Mouse (Mus musculus): ENCODE results near the gene Dcst1. TPM values are rescaled to one million over a fixed set of nuclear protein-coding genes. Genes with fewer than 3 reads are reported as not detected.

Dcst1 gene
- polyA plus RNA-seq, 1 experiment, result not detected

GRCm38 (mm10) chr3:89300514-89300913 lies 64.5 kb downstream of the Dcst1 start:
- Histone ChIP-seq H3K4me1 (ENCODE audit: control insufficient read depth) (no peaks in the 10 kb centered on the region), H3K36me3 (ENCODE audit: control insufficient read depth) (no peaks in the 10 kb centered on the region), H3K4me3 (replicated peaks) (no peak overlapping the region), H3K27me3 (ENCODE audit: control insufficient read depth) (peaks cover 29% of the 10 kb centered on the region), H3K9me3 (ENCODE audit: control insufficient read depth, low read length) (no peaks in the 10 kb centered on the region)
- TF ChIP-seq TAL1 (IDR thresholded peaks at IDR 0.05; ENCODE audit: low read length) (no peak), GATA1 (IDR thresholded peaks at IDR 0.05; ENCODE audit: low read length) (no peak)

Other genes with a start within 250 kb of the Dcst1 start
- 50.9 and 55.5 TPM in 2 replicates for gene Pklr, start 229.1 kb downstream of the Dcst1 start, polyA plus RNA-seq (2012)
- gene Hcn3, start 205.1 kb downstream of the Dcst1 start, polyA plus RNA-seq (2012), result 0.02 TPM in 2 replicates
- 2.4 and 3.0 TPM in 2 replicates for gene Clk2, start 200.5 kb downstream of the Dcst1 start, polyA plus RNA-seq (2012)
- gene Scamp3, start 187.8 kb downstream of the Dcst1 start, polyA plus RNA-seq (2012), result 18.8 and 19.5 TPM in 2 replicates
- 0.60 and 0.84 TPM in 2 replicates for gene Fam189b, start 182.1 kb downstream of the Dcst1 start, polyA plus RNA-seq (2012)
- 0.40 and 0.57 TPM in 2 replicates for gene Gba, start 162.3 kb downstream of the Dcst1 start, polyA plus RNA-seq (2012)
- 0.03 and 0.04 TPM in 2 replicates for gene Thbs3, start 150.1 kb downstream of the Dcst1 start, polyA plus RNA-seq (2012)
- gene Mtx1, start 138.2 kb downstream of the Dcst1 start, polyA plus RNA-seq (2012), result 29.8 and 31.7 TPM in 2 replicates
- not detected in 2 replicates for gene Muc1, start 136.2 kb downstream of the Dcst1 start, polyA plus RNA-seq (2012)
- gene Krtcap2, start 119.3 kb downstream of the Dcst1 start, polyA plus RNA-seq (2012), result 4.0 and 4.8 TPM in 2 replicates
- gene Trim46, start 118.9 kb downstream of the Dcst1 start, polyA plus RNA-seq (2012), result 0.02 TPM in 1 of 2 replicates, not detected in the other
- gene Dpm3, start 105.9 kb downstream of the Dcst1 start, polyA plus RNA-seq (2012), result 25.2 and 26.1 TPM in 2 replicates
- gene Slc50a1, start 94.7 kb downstream of the Dcst1 start, polyA plus RNA-seq (2012), result 0.07 and 0.18 TPM in 2 replicates
- 0.03 and 0.04 TPM in 2 replicates for gene Efna1, start 84.1 kb downstream of the Dcst1 start, polyA plus RNA-seq (2012)
- gene Efna3, start 42.3 kb downstream of the Dcst1 start, polyA plus RNA-seq (2012), result not detected in 2 replicates
- gene Efna4, start 27.2 kb downstream of the Dcst1 start, polyA plus RNA-seq (2012), result not detected in 2 replicates
- 0.50 and 0.70 TPM in 2 replicates for gene Adam15, start 15.3 kb downstream of the Dcst1 start, polyA plus RNA-seq (2012)
- gene Dcst2, start 3.3 kb downstream of the Dcst1 start, polyA plus RNA-seq (2012), result not detected in 2 replicates
- gene Zbtb7b, start 29.5 kb upstream of the Dcst1 start, polyA plus RNA-seq (2012), result 0.38 and 0.46 TPM in 2 replicates
- 0.04 TPM in 1 of 2 replicates, not detected in the other for gene Lenep, start 37.5 kb upstream of the Dcst1 start, polyA plus RNA-seq (2012)
- gene Flad1, start 46.6 kb upstream of the Dcst1 start, polyA plus RNA-seq (2012), result 1.3 and 1.6 TPM in 2 replicates
- 6.9 and 7.4 TPM in 2 replicates for gene Cks1b, start 53.1 kb upstream of the Dcst1 start, polyA plus RNA-seq (2012)
- 11.4 and 12.7 TPM in 2 replicates for gene Shc1, start 53.2 kb upstream of the Dcst1 start, polyA plus RNA-seq (2012)
- 5.9 TPM in 2 replicates for gene Pygo2, start 65.0 kb upstream of the Dcst1 start, polyA plus RNA-seq (2012)
- gene Pbxip1, start 71.5 kb upstream of the Dcst1 start, polyA plus RNA-seq (2012), result 0.13 and 0.21 TPM in 2 replicates
- 1.3 and 1.4 TPM in 2 replicates for gene Pmvk, start 89.3 kb upstream of the Dcst1 start, polyA plus RNA-seq (2012)
- gene Kcnn3, start 154.9 kb upstream of the Dcst1 start, polyA plus RNA-seq (2012), result 0.02 TPM in 1 of 2 replicates, not detected in the other